Mouse (Mus musculus): ENCODE results near the gene Eif3d. TPM values are rescaled to one million over a fixed set of nuclear protein-coding genes. Genes with fewer than 3 reads are reported as not detected.
A peak's percentile ranks its signal among the peaks of the same experiment; 100 is the strongest.

Gene Eif3d
- polyA plus RNA-seq, 1 experiment from 2014 or later = 194 TPM

- Histone ChIP-seq H3K4me1 (no peaks in the 10 kb centered on the region), H3K27me3 (no peaks in the 10 kb centered on the region), H3K36me3 (peaks cover 63% of the 10 kb centered on the region), H3K4me3 (no peak overlapping the region), H3K4me2 (replicated peaks) (no peak overlapping the region), H3K9ac (no peak overlapping the region), H3K9me3 (replicated peaks) (no peaks in the 10 kb centered on the region), H3K27ac (no peak overlapping the region)
- ATAC-seq (ENCODE audit: low FRiP score) = no peak
- 94% methylated on average over 4 of the region's 4 CpGs for WGBS
Observed at GRCm38 (mm10) chr15:77945711-77946110, 24.9 kb downstream of the Eif3d start.

GRCm38 (mm10) chr15:77941563-77941962 lies 29.1 kb downstream of the Eif3d start:
- ATAC-seq (ENCODE audit: low FRiP score) = no peak
- Histone ChIP-seq H3K9ac (no peak overlapping the region), H3K9me3 (replicated peaks) (no peaks in the 10 kb centered on the region), H3K4me1 (no peaks in the 10 kb centered on the region), H3K4me3 (no peak overlapping the region), H3K27me3 (no peaks in the 10 kb centered on the region), H3K27ac (no peak overlapping the region), H3K4me2 (replicated peaks) (no peak overlapping the region), H3K36me3 (peaks cover 41% of the 10 kb centered on the region)
- 87% methylated on average over 3 of the region's 3 CpGs for WGBS

- Histone ChIP-seq H3K4me2 (replicated peaks) (no peak overlapping the region), H3K27me3 (no peaks in the 10 kb centered on the region), H3K9ac (no peak overlapping the region), H3K4me1 (peaks cover 2% of the 10 kb centered on the region), H3K9me3 (replicated peaks) (no peaks in the 10 kb centered on the region), H3K4me3 (no peak overlapping the region), H3K27ac (no peak overlapping the region), H3K36me3 (peaks cover 17% of the 10 kb centered on the region)
- 82% methylated on average over 5 of the region's 5 CpGs for WGBS
- no peak for ATAC-seq (ENCODE audit: low FRiP score)
Observed at GRCm38 (mm10) chr15:77938516-77938915, 32.1 kb downstream of the Eif3d start.

GRCm38 (mm10) chr15:77935673-77936375 lies 34.8 kb downstream of the Eif3d start:
- 80% methylated on average over 14 of the region's 14 CpGs for WGBS
- no peak overlapping the region for H3K9ac ChIP-seq
- no peak overlapping the region for H3K4me2 ChIP-seq (replicated peaks)
- H3K4me3 ChIP-seq = no peak overlapping the region
- ATAC-seq (ENCODE audit: low FRiP score) = no peak
- peaks cover 3% of the 10 kb centered on the region for H3K4me1 ChIP-seq
- no peaks in the 10 kb centered on the region for H3K36me3 ChIP-seq
- no peak overlapping the region for H3K27ac ChIP-seq
- no peaks in the 10 kb centered on the region for H3K27me3 ChIP-seq
- H3K9me3 ChIP-seq (replicated peaks) = no peaks in the 10 kb centered on the region

GRCm38 (mm10) chr15:77934968-77935367 lies 35.6 kb downstream of the Eif3d start:
- Histone ChIP-seq H3K9me3 (replicated peaks) (no peaks in the 10 kb centered on the region), H3K4me1 (peaks cover 4% of the 10 kb centered on the region), H3K4me3 (no peak overlapping the region), H3K4me2 (replicated peaks) (no peak overlapping the region), H3K36me3 (no peaks in the 10 kb centered on the region), H3K9ac (no peak overlapping the region), H3K27ac (no peak overlapping the region), H3K27me3 (no peaks in the 10 kb centered on the region)
- WGBS = 64% methylated on average over 5 of the region's 5 CpGs
- no peak for ATAC-seq (ENCODE audit: low FRiP score)

- H3K4me1 ChIP-seq = peaks cover 10% of the 10 kb centered on the region
- 82% methylated on average over 11 of the region's 11 CpGs for WGBS
- no peaks in the 10 kb centered on the region for H3K36me3 ChIP-seq
- ATAC-seq (ENCODE audit: low FRiP score) = no peak
- H3K9ac ChIP-seq = 0 out of 2 replicates have a peak overlapping the region, but pooled peaks have one; percentile 18
- no peak overlapping the region for H3K4me3 ChIP-seq
- H3K9me3 ChIP-seq (replicated peaks) = no peaks in the 10 kb centered on the region
- H3K4me2 ChIP-seq (replicated peaks) = no peak overlapping the region
- no peaks in the 10 kb centered on the region for H3K27me3 ChIP-seq
- H3K27ac ChIP-seq = no peak overlapping the region
Observed at GRCm38 (mm10) chr15:77934326-77934725, 36.3 kb downstream of the Eif3d start.

GRCm38 (mm10) chr15:77933770-77934169 lies 36.8 kb downstream of the Eif3d start:
- WGBS = 1% methylated on average over 14 of the region's 14 CpGs
- H3K4me2 ChIP-seq (replicated peaks) = peak overlapping the region; percentile 32
- H3K9me3 ChIP-seq (replicated peaks) = no peaks in the 10 kb centered on the region
- no peak overlapping the region for H3K27ac ChIP-seq
- no peaks in the 10 kb centered on the region for H3K27me3 ChIP-seq
- 0 out of 2 replicates have a peak overlapping the region, but pooled peaks have one; percentile 18 for H3K9ac ChIP-seq
- no peak overlapping the region for H3K4me3 ChIP-seq
- peak; percentile 31; the same call in 1 of the 2 replicates for ATAC-seq (ENCODE audit: low FRiP score)
- no peaks in the 10 kb centered on the region for H3K36me3 ChIP-seq
- peaks cover 11% of the 10 kb centered on the region for H3K4me1 ChIP-seq

GRCm38 (mm10) chr15:77933222-77933621 lies 37.4 kb downstream of the Eif3d start:
- Histone ChIP-seq H3K36me3 (no peaks in the 10 kb centered on the region), H3K27me3 (no peaks in the 10 kb centered on the region), H3K4me2 (replicated peaks) (no peak overlapping the region), H3K9me3 (replicated peaks) (no peaks in the 10 kb centered on the region), H3K4me1 (peaks cover 12% of the 10 kb centered on the region), H3K27ac (no peak overlapping the region), H3K9ac (no peak overlapping the region), H3K4me3 (no peak overlapping the region)
- WGBS = 80% methylated on average over 3 of the region's 3 CpGs
- ATAC-seq (ENCODE audit: low FRiP score) = no peak

- Histone ChIP-seq H3K4me2 (replicated peaks) (no peak overlapping the region), H3K9ac (no peak overlapping the region), H3K27ac (no peak overlapping the region), H3K9me3 (replicated peaks) (no peaks in the 10 kb centered on the region), H3K36me3 (no peaks in the 10 kb centered on the region), H3K4me3 (no peak overlapping the region), H3K4me1 (peaks cover 24% of the 10 kb centered on the region), H3K27me3 (no peaks in the 10 kb centered on the region)
- ATAC-seq (ENCODE audit: low FRiP score) = no peak
- 63% methylated on average over 6 of the region's 6 CpGs for WGBS
Observed at GRCm38 (mm10) chr15:77931689-77932016, 39.0 kb downstream of the Eif3d start.

- ATAC-seq (ENCODE audit: low FRiP score) = no peak
- no peaks in the 10 kb centered on the region for H3K27me3 ChIP-seq
- H3K9me3 ChIP-seq (replicated peaks) = no peaks in the 10 kb centered on the region
- H3K4me2 ChIP-seq (replicated peaks) = no peak overlapping the region
- H3K4me3 ChIP-seq = no peak overlapping the region
- WGBS = 82% methylated on average over 6 of the region's 6 CpGs
- 0 out of 2 replicates have a peak, but pooled peaks cover 4% of the 10 kb centered on the region for H3K36me3 ChIP-seq
- no peak overlapping the region for H3K27ac ChIP-seq
- peaks cover 24% of the 10 kb centered on the region for H3K4me1 ChIP-seq
- no peak overlapping the region for H3K9ac ChIP-seq
Observed at GRCm38 (mm10) chr15:77930986-77931688, 39.5 kb downstream of the Eif3d start.

- Histone ChIP-seq H3K4me1 (peaks cover 24% of the 10 kb centered on the region), H3K27ac (no peak overlapping the region), H3K9me3 (replicated peaks) (no peaks in the 10 kb centered on the region), H3K9ac (peak overlapping the region; percentile 65), H3K4me2 (replicated peaks) (peak overlapping the region; percentile 75), H3K36me3 (peaks cover 12% of the 10 kb centered on the region; the same call in 1 of the 2 replicates), H3K27me3 (no peaks in the 10 kb centered on the region), H3K4me3 (peak overlapping the region; percentile 79)
- no peak for ATAC-seq (ENCODE audit: low FRiP score)
- 62% methylated on average over 8 of the region's 8 CpGs for WGBS
Observed at GRCm38 (mm10) chr15:77929804-77930203, 40.8 kb downstream of the Eif3d start.

- H3K9ac ChIP-seq = peak within 1 kb of the TSS; percentile 82
- peak within 1 kb of the TSS; percentile 77 for H3K4me2 ChIP-seq (replicated peaks)
- peak within 1 kb of the TSS; percentile 79 for H3K4me3 ChIP-seq
- WGBS = under 1% methylated on average over 32 of the region's 34 CpGs
- H3K4me1 ChIP-seq = peaks cover 24% of the 10 kb centered on the region
- no peaks in the 10 kb centered on the region for H3K9me3 ChIP-seq (replicated peaks)
- no peaks in the 10 kb centered on the region for H3K27me3 ChIP-seq
- H3K36me3 ChIP-seq = peaks cover 22% of the 10 kb centered on the region
- peak within 1 kb of the TSS; percentile 91 for H3K27ac ChIP-seq
- peak; percentile 97 for ATAC-seq (ENCODE audit: low FRiP score)
Observed at GRCm38 (mm10) chr15:77928673-77929331, 41.8 kb downstream of the Eif3d start, which contains the start of gene Txn2. Gene Txn2 (minus strand): TSS chr15:77929006.
